Mouse (Mus musculus) forebrain, embryonic 10.5 days (tissue): ENCODE data around the gene March8. TPM values are rescaled to one million over a fixed set of nuclear protein-coding genes. Genes with fewer than 3 reads are reported as not detected.

Source experiments
- DNase-seq: peaks from one replicate; pipeline ENCODE4 v3.0.0-alpha.2; 2017; ENCODE audit warnings: low spot score; ENCODE audit errors: extremely low spot score
- H3K27ac ChIP-seq: fragments of 300-500 bp; sonication (generic); 2 replicates; pipeline ENCODE4 v1.5.1; 2016; ENCODE audit warnings: mild to moderate bottlenecking
- H3K27me3 ChIP-seq: fragments of 300-500 bp; sonication (generic); 2 replicates; pipeline ENCODE4 v1.6.1; 2016; ENCODE audit warnings: mild to moderate bottlenecking; ENCODE audit not compliant: poor library complexity, severe bottlenecking
- H3K36me3 ChIP-seq: fragments of 300-500 bp; sonication (generic); replicated peaks from 2 replicates; pipeline ENCODE4 v1.6.1; 2016; ENCODE audit warnings: mild to moderate bottlenecking, moderate library complexity
- H3K4me1 ChIP-seq: fragments of 300-500 bp; sonication (generic); 2 replicates; pipeline ENCODE4 v1.6.1; 2016
- H3K4me3 ChIP-seq: fragments of 300-500 bp; sonication (generic); 2 replicates; pipeline ENCODE4 v1.5.1; 2016; ENCODE audit warnings: mild to moderate bottlenecking, moderate library complexity
- H3K9me3 ChIP-seq: fragments of 300-500 bp; sonication (generic); 2 replicates; pipeline ENCODE4 v1.6.1; 2016; ENCODE audit warnings: mild to moderate bottlenecking, moderate library complexity
- WGBS: fragments of 180-500 bp; shearing (Covaris S2); methylation state at CpG from one replicate; pipeline ENCODE4 v1.1.7; 2016; 5-methylcytosine and 5-hydroxymethylcytosine counted together
- polyA plus RNA-seq: library from polyadenylated mRNA; unstranded; fragments of >200 nt; fragmentation: Nextera tagmentation; extraction: Ambion mirVana; gene quantifications from 2 replicates; pipeline ENCODE4 v1.2.1, GENCODE M21; 2016

March8 gene
- polyA plus RNA-seq, 1 experiment from 2014 or later, result 25.3 TPM

DNA sequence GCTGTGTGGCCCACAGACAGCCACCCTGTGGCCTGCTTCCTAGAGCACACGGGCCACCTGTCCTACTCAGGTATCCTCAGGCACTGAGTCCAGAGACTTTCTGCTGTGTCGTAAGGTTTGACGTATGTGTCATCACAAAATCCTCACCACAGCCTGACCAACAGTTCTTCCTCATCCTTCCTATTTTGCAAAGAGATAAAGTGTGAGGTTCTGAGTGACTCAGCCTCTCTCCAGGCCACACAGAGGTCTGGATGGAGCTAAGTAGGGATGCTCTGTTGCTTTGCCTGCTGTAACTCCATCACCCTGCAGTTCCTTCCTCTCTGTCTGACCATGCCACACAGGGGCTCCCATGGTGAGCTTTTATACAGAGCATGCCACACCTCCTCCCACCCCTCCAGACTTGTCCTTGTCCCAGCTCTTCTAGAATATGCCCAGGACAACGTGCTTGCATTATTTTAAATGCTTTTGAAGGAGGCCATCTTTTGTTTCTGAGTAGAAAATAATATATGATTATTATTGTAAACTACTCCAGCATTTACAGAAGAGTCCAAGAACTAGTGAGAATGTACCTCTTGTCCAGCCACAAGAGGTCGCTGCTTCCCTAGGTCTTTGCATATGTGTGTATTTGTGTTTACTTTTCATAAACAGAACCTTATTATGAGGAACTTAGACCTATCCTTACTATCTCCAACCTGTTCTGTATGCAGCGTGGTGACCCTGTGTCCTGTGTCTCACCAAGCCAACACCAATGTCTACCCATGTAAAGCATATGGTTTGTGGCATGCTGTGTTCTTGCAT lies 79.9 kb downstream of the March8 start:
- Histone ChIP-seq H3K36me3 (no peaks in the 10 kb centered on the region), H3K4me1 (peaks cover 7% of the 10 kb centered on the region), H3K9me3 (no peaks in the 10 kb centered on the region), H3K27me3 (no peaks in the 10 kb centered on the region), H3K4me3 (no peak overlapping the region), H3K27ac (no peak overlapping the region)
- DNase-seq, result no peak
- WGBS, result 66% methylated on average over 6 of the region's 6 CpGs

DNA sequence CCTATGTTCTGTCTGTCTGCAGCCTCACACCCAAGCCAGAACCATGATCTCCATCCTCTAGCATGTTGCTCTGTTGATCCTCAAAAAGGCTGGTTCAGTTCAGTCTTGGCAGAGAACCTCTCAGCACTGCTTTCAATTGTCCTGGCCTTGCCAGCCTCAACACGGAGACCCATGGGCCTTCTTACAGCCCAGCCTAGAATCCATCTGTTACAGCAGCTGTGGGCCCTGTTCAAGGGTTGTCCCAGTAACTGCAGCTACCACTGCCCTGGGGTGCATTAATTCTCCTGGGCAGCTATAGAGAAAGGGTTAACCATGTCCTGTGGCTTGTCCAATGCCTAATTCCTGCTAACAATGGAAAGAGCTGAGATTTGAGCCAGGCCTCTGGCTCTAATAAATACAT lies 80.7 kb downstream of the March8 start:
- Histone ChIP-seq H3K9me3 (no peaks in the 10 kb centered on the region), H3K4me3 (no peak overlapping the region), H3K36me3 (no peaks in the 10 kb centered on the region), H3K27ac (no peak overlapping the region), H3K27me3 (no peaks in the 10 kb centered on the region), H3K4me1 (peaks cover 7% of the 10 kb centered on the region)
- 79% methylated on average over 1 of the region's 1 CpGs for WGBS
- DNase-seq, result no peak

DNA sequence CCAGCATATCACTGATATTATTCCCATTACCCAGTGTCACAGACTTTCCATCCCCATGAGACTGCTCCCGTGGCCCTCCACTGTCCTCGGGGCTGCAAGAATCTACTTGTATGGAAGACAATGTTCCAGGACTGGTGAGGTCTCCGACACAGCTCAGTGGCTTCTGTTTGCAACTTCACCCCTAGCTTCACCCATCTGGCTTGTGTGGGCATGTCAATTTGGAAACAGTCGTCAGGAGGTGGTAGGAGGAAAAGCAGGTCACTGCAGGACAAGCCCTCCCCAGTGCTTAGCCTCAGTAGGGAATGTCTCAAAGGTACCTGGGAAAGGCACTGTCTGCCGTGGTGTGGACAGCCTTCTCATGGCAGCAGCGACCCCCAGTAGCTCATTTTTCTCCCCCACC lies 81.9 kb downstream of the March8 start:
- Histone ChIP-seq H3K9me3 (no peaks in the 10 kb centered on the region), H3K4me1 (peaks cover 7% of the 10 kb centered on the region)
- WGBS, result 77% methylated on average over 6 of the region's 6 CpGs

DNA sequence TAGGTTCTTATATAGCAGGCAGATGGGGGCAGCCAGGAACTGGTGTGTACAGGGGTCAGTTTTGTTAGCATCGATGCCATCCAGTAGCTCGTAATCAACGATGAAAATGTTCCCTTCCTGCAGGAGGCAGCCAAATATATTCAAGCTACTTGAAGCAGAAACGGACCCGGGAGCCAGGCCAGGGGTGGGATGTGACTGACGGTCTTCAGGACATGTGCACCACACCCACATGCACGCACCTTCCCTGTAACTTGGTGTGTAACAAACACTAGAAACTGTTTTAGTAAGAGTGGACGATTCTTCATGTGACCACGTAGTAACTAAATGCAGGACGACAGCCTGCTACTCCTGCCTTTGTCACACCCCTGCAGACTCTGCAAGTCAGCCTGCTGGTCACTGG lies 82.4 kb downstream of the March8 start:
- DNase-seq, result no peak
- no peaks in the 10 kb centered on the region for H3K36me3 ChIP-seq
- no peak overlapping the region for H3K4me3 ChIP-seq
- H3K9me3 ChIP-seq, result no peaks in the 10 kb centered on the region
- 90% methylated on average over 10 of the region's 10 CpGs for WGBS
- H3K27me3 ChIP-seq, result no peaks in the 10 kb centered on the region
- no peak overlapping the region for H3K27ac ChIP-seq
- peaks cover 7% of the 10 kb centered on the region for H3K4me1 ChIP-seq

More for the DNA sequence above, 81.9 kb downstream of the March8 start:
- Histone ChIP-seq H3K27ac (no peak overlapping the region), H3K36me3 (no peaks in the 10 kb centered on the region), H3K27me3 (no peaks in the 10 kb centered on the region), H3K4me3 (no peak overlapping the region)
- DNase-seq, result no peak

DNA sequence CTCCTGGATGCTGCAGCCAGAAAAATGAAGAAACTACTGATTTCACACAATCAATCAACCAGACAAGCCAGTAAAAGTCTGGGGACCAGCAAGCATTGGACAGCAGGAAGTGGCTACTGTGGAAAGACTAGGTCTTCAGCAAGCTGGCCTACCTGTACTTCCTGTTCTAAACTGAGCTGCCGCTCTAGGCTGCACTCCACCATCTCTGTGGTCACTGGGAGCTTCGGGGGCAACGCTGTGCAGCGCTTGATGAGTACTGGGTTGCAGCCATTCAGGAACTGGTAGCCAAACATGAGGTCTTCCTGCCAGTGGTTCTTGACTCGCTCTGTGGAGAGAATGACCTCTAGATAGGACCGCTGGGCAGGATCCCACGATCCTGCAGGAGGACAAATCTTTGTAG lies 85.2 kb downstream of the March8 start:
- 92% methylated on average over 7 of the region's 7 CpGs for WGBS
- Histone ChIP-seq H3K4me1 (peaks cover 7% of the 10 kb centered on the region), H3K36me3 (no peaks in the 10 kb centered on the region), H3K4me3 (no peak overlapping the region), H3K27me3 (no peaks in the 10 kb centered on the region), H3K9me3 (no peaks in the 10 kb centered on the region), H3K27ac (no peak overlapping the region)
- no peak for DNase-seq

DNA sequence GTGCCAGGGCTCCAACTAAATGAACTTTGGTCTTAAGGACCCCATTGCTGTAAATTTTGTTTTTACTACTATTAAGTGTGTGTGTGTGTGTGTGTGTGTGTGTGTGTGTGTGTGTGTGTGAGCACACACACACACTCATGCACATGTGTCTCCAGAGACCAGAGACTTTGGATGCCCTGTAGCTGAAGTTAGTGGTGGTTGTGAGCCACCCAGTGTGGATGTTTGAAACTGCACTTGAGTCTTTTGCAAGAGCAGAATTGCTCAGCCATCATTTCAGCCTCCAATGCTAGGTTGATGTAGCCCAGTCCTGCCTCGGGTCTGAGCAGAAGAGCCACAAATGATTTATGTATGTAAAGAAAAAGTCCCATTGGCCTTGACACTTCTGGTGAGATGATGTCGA lies 85.8 kb downstream of the March8 start:
- H3K27me3 ChIP-seq, result no peaks in the 10 kb centered on the region
- peaks cover 3% of the 10 kb centered on the region for H3K4me1 ChIP-seq
- H3K9me3 ChIP-seq, result no peaks in the 10 kb centered on the region
- no peak overlapping the region for H3K4me3 ChIP-seq
- H3K27ac ChIP-seq, result no peak overlapping the region
- WGBS, result 74% methylated on average over 2 of the region's 2 CpGs
- DNase-seq, result no peak
- no peaks in the 10 kb centered on the region for H3K36me3 ChIP-seq

DNA sequence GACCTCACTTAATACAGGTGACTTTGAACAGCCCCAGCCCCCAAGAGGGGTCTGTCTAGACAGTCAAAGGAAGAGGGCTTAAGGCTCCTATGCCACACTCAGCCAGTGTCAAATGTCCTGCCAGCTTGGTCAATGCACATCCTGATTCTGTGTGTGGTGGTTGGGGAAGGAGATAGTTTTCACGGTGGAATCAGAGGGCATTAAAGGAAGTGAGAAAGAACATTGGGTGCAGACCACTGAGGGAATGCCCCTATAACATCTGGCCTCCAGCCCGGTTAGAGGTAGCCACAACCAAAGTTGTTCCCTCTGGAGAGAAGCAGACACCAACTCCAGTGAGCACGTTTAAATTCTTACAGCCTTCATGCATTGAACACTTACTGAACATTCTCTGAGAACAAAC lies 89.7 kb downstream of the March8 start:
- no peak overlapping the region for H3K4me3 ChIP-seq

DNA sequence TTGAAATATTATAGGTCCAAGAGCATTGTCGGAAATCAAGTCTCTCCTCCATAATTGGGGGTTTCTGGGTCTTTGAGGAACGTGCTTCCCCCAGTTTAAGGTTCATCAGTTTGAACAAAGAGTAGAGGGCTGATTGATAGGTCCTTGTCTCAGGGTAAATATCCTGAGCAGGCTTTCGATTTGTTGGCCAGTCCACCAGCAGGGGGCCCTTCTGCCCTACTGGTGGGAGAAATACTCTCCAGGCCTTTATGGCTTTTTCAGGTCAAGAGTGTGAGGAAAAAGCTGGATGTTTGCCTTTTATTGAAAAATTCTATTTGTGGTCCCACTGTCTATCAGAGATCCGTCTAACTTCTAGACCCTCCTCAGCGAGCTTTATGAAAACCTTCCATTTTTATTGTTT lies 90.5 kb downstream of the March8 start:
- Histone ChIP-seq H3K4me3 (no peak overlapping the region), H3K9me3 (peaks cover 7% of the 10 kb centered on the region), H3K36me3 (no peaks in the 10 kb centered on the region), H3K4me1 (no peaks in the 10 kb centered on the region), H3K27me3 (no peaks in the 10 kb centered on the region), H3K27ac (no peak overlapping the region)
- WGBS, result 73% methylated on average over 5 of the region's 5 CpGs
- no peak for DNase-seq

More for the DNA sequence above, 89.7 kb downstream of the March8 start:
- DNase-seq, result no peak
- Histone ChIP-seq H3K9me3 (peaks cover 7% of the 10 kb centered on the region), H3K36me3 (no peaks in the 10 kb centered on the region), H3K4me1 (no peaks in the 10 kb centered on the region), H3K27ac (no peak overlapping the region), H3K27me3 (no peaks in the 10 kb centered on the region)
- WGBS, result 88% methylated on average over 3 of the region's 3 CpGs

DNA sequence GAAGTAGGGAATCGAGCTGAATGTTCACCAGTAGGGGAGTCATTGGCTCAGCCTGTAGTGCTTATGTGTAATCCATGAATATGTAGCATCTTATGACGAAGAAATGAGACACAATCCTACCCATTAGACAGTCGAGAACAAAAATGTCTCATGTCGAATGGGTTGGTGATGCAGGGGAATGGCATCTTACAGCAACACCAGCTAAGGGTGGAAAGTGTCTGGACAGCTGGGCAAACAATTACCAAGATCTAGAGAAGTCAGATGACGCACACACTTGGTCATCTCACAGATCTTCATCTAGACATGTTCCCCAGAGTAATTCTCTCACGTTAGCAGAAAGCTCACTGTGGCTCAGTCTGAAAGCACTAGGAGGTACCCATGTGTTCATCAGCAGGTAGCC lies 101.0 kb downstream of the March8 start:
- H3K9me3 ChIP-seq, result no peaks in the 10 kb centered on the region
- WGBS, result 85% methylated on average over 6 of the region's 6 CpGs
- no peak for DNase-seq
- no peaks in the 10 kb centered on the region for H3K27me3 ChIP-seq
- no peaks in the 10 kb centered on the region for H3K4me1 ChIP-seq
- H3K27ac ChIP-seq, result no peak overlapping the region
- H3K36me3 ChIP-seq, result no peaks in the 10 kb centered on the region
- H3K4me3 ChIP-seq, result no peak overlapping the region

DNA sequence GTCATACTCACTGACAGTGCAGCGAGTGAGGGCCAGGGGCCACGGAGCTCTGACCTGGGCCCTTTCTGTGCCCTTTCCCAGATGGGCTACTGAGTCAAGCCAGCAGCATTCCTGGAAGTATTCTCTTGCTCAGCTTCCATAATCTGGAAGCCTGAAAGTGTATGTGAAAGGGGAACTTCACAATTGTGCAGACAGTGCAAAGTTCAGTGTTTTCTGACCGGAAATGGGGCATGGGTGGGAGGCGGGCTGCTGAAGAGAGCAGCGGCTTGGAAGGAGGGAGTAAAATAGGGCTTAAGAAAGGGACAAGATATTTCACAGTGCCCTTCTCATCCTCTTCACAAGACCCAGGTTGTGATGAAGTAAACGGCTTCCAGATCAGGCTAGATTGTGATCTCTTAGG lies 101.7 kb downstream of the March8 start:
- 89% methylated on average over 6 of the region's 6 CpGs for WGBS
- Histone ChIP-seq H3K4me1 (no peaks in the 10 kb centered on the region), H3K27me3 (no peaks in the 10 kb centered on the region), H3K27ac (no peak overlapping the region), H3K9me3 (no peaks in the 10 kb centered on the region), H3K36me3 (no peaks in the 10 kb centered on the region), H3K4me3 (no peak overlapping the region)
- DNase-seq, result no peak

DNA sequence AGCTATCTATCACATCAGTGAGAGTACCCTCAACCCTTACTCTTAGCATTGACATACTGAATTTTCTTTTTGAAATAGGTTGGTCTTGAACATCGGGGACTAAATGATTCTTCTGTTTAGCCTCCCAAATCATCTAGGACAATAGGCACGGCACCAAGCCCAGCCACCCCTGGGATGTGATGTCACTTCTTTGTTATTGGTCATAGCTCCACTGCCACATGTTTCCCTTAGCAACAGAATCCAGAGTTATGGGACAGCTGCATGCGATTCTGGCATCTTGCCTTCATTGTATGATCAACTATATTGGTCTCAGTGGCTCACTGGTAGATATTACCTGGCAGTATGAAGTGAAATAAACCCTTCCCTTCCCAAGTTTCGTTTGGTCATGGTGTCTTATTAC lies 102.6 kb downstream of the March8 start:
- no peaks in the 10 kb centered on the region for H3K27me3 ChIP-seq
- no peak for DNase-seq
- H3K4me1 ChIP-seq, result no peaks in the 10 kb centered on the region
- no peak overlapping the region for H3K27ac ChIP-seq
- 80% methylated on average over 4 of the region's 4 CpGs for WGBS
- no peak overlapping the region for H3K4me3 ChIP-seq
- no peaks in the 10 kb centered on the region for H3K9me3 ChIP-seq
- no peaks in the 10 kb centered on the region for H3K36me3 ChIP-seq

DNA sequence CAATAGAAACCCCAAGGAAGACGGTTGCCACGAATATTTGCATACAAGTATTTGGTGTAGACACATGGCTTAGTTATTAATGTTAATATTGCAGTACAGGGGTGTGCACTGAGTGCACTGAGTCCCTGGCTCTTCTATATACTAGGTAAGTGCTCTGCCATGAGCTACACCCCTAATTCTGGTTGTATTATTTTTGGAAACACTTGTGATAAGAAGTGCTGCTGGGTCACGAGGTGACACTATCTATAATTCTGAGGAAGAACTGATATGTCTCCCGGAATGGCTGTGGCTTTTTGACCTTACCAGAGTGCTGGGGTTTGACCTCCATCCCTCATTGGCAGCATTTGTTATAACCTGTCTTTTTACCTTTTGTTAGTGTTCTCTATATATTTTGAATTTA lies 103.0 kb downstream of the March8 start:
- Histone ChIP-seq H3K27me3 (no peaks in the 10 kb centered on the region), H3K36me3 (no peaks in the 10 kb centered on the region), H3K27ac (no peak overlapping the region), H3K9me3 (no peaks in the 10 kb centered on the region), H3K4me1 (no peaks in the 10 kb centered on the region), H3K4me3 (no peak overlapping the region)
- no peak for DNase-seq
- 89% methylated on average over 4 of the region's 4 CpGs for WGBS

DNA sequence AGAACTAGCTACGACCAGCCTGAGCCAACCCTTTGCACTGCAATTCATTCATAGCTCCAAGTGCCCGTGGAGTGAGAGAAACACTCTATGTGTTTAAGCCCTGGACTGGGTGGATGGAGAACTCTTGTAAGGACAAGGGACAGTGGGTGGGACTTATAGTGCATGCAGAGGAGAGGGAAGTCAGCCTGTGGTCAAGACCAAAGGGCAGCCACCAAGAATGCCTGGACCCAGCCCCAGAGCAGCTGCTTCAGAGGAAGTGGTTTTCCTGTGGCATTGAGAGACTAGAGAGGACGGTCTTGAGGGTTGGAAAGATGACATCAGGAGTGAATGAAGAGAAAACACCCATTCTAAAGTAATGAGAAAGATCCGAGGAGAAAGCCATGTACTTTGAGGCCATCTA lies 118.0 kb downstream of the March8 start:
- Histone ChIP-seq H3K9me3 (no peaks in the 10 kb centered on the region), H3K4me3 (no peak overlapping the region), H3K36me3 (no peaks in the 10 kb centered on the region), H3K27me3 (peaks cover 19% of the 10 kb centered on the region), H3K27ac (no peak overlapping the region), H3K4me1 (peaks cover 10% of the 10 kb centered on the region)
- WGBS, result 88% methylated on average over 4 of the region's 4 CpGs
- DNase-seq, result no peak

DNA sequence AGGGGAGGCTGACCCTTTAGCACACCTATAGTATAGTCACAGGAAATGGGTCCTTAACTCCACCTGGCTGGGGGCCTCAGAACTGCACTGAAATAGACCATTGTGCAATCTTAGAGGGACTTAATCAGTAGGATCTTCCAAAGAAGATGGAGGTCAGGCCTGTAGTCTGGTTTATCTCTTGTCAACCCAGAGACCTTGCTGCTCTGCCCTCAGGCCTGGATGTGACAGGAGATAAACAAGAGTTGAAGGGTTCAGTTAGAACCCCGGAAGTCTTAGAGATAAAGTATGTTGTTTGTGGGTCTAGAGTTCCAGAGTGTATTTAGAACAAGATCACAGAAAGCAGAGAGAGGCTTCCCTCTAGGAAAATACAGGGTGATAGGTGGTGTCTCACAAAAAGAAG lies 118.7 kb downstream of the March8 start:
- Histone ChIP-seq H3K27me3 (peaks cover 26% of the 10 kb centered on the region), H3K4me1 (peaks cover 16% of the 10 kb centered on the region), H3K9me3 (no peaks in the 10 kb centered on the region), H3K36me3 (no peaks in the 10 kb centered on the region), H3K4me3 (no peak overlapping the region), H3K27ac (no peak overlapping the region)
- 91% methylated on average over 1 of the region's 1 CpGs for WGBS
- no peak for DNase-seq
